Mouse (Mus musculus) E14TG2a.4 (cell line): ENCODE results near the gene Slc27a1.

Experiments
- CTCF ChIP-seq: conservative IDR thresholded peaks from 2 replicates; pipeline ENCODE4 v1.5.1; 2014; ENCODE audit warnings: low read length
- NANOG ChIP-seq: IDR thresholded peaks from 2 replicates; pipeline ENCODE4 v1.6.1; 2014; ENCODE audit warnings: borderline replicate concordance, low read length, mixed read lengths
- POU5F1 ChIP-seq: IDR thresholded peaks from 2 replicates; pipeline ENCODE4 v1.6.1; 2014; ENCODE audit warnings: low read length, borderline replicate concordance

GRCm38 (mm10) chr8:71633981-71634667, 65.4 kb downstream of the Slc27a1 start:
- no peak for TF ChIP-seq CTCF
- no peak for TF ChIP-seq NANOG
- TF ChIP-seq POU5F1 = no peak
